Mouse (Mus musculus): ENCODE measurements around the gene Stk32c.
A peak's percentile ranks its signal among the peaks of the same experiment; 100 is the strongest.

Stk32c gene

DNA sequence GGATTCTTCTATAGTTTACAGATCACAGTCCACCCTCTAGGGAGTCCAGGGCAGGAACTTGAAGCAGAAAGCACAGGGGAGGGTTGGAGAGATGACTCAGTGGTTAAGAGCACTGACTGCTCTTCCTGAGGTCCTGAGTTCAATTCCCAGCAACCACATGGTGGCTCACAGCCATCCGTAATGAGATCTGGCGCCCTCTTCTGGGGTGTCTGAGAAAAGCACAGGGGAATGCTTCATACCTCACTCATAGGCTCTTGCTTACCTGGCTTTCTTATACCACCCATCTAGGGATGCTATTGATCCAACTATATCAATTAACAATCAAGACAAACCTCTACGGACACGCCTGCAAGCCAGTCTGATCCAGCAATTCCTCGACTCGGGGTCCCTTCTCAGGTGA is 21.5 kb downstream of the Stk32c start:
- DNase-seq: peak; percentile 16

DNA sequence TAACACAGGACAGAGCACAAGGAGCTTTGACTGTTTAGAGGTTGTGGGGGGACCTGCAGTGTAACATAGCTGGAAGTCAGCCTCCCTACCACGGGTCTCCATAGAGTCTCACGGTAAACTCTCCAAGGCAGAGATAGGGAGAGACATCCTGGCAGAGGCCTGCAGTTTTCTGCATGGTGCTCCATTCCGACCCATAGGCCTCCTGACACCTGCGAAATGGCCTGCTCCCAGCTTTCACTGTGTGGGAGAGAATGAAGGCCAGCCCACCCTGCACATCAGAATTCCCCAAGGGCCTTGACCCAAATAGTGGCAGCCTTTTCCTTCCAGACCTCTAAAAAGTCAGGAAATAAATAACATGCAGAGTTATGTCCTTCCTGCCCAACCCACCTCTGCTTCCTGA is 22.5 kb downstream of the Stk32c start:
- no peak for DNase-seq

DNA sequence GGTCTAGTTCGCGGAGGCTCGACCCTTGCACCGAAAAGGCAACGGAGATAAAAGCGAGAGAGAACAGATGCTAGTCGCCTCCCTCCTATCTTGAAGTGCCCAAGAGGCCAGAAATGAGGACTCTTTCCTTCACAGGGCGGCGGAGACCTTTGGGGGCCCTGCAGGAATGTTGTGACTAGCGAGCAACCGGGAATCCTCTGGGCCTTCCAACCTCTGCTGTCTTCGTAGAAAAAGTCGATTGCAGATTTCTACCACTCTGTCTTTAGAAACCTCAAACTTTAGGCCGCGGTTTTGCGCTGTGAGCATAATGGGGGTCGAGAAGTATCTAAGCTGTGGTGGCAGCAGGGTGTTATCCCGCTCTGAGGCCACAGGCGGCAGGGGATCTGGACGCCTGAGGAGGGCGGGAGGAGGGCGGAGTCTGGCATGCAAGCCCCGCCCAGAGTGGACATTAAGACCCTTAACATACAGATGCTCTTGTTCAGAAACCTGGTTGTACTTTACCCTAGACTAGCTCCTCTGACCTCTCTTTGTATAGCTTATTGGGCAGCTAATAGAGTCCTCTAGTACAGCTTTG is 24.4 kb downstream of the Stk32c start:
- DNase-seq: no peak

DNA sequence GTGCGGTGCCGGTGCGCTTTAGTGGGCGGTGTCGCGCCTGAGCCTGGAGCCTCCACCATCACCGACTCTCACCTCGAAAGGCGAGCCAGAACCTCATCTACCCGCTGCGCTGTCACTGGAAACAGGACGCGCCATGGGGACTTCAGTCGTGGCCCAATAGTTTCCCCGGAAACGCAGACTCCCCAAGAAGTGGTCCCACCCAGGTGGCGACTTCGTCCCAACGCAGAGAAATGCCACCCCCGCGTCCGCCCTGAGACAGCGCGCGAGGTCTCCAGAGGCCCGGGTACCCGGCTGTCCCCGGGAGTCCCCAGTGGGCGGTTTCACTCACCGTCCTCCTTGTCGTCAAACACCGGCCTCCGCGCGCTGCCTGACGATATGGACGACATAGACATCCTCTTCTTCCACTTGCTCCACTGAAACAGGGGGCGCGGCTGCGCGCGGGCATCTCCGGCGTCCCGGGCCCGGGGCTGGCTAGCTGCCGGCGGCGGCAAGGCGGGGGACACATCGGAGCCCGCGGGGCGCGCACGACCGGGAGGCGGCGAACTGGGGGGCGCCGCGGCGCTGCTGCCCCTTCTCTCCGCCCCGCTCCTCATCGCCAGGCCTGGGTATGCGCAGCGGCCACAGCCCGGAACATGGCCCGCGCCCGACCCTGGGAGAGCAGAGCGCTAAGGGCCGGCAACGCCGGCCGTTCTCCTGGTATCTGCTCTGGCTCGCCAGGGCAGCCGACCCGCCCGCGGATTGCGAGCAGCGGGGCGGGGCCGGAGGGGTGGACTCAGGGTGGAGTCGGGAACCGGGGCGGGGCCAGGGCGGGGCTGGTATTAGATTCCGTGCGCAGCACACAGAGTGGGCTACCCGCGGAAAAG is 25.1 kb downstream of the Stk32c start:
- peak; percentile 12 for DNase-seq

DNA sequence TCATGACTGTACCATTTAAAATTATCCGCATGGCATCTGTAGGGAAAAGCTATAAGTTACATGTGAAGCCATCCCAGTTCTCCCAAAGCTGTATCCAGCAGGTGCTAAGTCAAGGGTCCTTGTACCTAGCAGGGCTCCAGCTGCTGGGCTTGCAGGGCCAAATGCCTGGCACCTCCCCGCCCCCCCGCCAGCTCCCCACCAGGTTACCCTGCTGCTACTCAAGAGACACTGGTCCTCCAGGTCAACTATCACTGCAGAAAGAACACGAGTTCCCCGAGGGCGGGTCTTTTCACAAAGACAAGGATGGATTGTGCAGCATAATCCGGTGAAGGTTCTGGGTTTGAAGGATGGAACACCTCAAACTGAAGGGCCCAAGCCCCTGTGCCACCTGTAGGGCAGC is 25.8 kb downstream of the Stk32c start:
- DNase-seq: no peak

DNA sequence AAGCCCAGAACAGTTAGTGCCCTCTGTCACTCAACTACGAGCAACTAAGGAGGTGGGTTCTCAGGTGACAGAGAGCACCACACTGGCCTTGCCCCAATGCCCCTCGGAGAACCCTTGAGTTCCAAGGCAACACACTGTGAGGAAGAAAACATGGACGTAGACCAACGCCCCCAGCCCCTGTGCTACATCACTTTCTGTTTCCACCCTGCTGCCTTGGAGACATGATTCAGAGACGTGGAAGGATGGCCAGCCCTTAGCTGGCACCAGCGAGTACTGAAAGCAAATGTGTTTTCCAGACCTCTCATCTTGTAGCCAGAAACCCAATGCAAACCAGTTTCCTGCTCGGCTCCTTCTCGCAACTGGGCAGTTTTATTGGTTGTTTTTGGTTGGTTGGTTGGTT is 26.7 kb downstream of the Stk32c start:
- DNase-seq: no peak

DNA sequence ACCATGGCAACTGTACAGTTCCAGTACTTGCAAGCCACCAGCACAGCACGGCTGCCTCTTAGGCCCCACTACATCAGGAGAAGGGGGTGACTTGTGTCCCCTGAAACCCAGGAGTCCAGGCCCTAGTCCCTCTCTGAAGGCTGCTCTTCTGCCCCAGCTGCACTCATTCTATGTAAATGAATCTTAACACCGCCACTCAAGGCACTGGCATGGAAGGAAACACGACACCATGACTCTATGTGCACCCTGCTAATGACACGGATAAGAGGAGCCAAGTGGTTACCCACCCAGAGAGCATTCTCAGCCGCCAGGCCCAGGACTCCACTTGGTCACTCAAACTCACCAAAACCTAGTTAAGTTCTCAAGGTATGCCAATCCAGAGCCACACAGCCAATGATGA is 27.1 kb downstream of the Stk32c start:
- DNase-seq: no peak

DNA sequence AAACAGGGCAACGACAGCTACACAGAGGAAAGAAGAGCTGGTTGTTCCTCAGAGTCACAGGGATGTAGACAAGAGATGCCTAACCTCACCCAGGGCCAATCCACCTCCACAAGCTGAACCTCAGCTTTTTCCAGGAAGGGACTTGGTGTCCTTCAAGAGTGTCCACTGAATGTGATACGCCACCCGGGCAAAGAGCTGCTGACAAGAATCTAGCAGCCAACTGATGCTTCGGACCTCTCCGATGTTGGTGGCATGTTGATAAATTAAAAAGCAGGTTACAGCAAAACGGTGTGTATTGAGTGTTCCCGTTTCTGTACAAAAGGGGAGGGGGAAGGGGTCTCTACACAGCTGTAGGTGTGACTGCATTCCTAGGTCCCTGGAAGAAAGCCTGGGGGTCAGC is 28.3 kb downstream of the Stk32c start:
- no peak for DNase-seq

DNA sequence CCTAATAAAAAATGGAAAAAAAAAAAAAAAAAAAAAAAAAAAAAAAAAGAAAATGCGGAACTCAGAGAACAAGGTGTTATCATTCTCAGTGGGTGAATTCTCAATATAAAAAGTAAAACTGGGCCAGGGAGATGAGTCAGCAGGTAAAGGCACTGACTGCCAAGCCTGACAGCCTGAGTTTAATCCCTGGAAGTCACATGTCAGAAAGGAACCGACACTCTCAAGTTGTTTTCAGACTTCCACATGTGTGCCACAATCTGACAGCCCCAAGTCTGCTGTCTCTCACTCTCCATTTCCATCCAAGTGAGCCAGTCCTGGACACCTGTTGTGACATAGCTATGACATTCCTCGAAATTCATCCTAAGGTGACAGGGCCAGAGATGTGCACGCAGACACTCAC is 28.7 kb downstream of the Stk32c start:
- no peak for DNase-seq

DNA sequence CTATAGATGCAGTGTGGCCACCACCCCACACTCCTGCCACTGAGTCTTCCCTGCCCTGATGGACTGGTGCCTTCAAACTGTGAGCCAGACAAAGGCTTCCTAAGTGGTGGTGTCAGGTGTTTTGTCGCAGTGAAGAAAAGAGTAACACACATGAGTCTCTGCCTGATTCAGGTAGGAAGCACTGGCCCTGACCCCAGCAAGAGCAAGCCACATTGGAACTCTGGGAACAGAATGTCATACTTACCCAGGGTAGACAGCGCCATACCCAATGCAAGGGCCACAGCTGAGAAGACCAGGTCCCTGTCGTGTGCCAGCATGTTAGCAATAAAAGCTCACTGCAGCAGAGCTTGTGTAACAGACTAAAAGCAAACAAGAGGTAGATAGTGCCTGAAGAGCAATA is 33.0 kb downstream of the Stk32c start:
- DNase-seq: no peak

DNA sequence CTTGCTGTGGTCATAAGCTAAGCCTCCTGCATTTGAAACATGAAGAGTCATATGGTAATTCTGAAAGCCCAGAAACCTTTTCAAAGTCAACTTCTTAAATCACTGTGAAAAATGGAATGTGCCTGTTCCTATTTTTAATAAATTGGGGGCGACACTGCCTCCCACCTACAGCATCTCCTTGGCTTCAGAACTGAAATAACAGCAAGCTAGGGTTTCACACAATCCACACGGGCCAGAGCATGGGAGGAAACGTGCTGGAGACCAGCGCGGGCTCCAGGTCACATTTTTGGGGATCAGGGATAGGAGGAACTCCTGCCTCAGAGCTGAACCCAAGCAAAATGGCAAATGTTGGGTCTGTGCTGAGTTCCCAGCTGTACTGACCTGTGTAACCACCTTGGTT is 33.8 kb downstream of the Stk32c start:
- DNase-seq: no peak

DNA sequence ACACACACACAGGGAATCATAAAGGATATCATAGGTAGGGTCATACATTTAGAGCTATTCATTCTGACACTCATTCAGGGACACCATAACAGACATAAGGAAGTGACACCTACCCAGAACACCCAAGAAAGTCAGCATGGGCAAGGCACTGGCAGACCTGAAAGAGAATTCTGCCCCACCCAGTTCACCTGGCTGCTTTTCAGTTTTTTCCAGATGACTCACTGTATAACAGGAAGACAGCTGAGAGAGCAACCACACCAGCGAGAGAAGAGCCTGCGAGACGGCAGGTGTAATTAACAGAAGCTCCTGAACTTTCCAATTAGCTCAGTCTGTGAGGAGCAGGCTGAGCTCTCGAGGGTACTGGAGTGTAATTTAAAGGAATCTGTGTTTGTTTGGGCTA is 44.0 kb downstream of the Stk32c start:
- DNase-seq: no peak

DNA sequence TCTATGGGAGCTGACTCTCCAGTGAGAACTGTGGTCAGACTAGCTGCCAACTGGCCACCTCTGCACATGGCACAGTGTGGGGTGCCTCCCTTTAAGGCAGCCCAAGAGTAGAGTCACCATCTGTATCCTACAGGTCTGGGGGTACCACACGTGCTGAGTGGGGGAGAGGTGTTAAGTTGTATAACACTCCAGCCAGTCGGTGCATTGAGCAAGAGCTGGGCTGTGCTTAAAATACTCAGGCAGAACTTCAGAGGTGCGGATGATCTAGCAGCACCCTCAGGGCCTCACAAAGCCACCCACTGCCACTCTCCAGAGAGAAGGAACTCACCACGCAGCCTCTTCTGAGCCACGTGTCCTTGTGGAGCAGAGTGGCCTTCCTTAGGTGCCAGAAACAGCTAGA is 48.7 kb downstream of the Stk32c start:
- no peak for DNase-seq

DNA sequence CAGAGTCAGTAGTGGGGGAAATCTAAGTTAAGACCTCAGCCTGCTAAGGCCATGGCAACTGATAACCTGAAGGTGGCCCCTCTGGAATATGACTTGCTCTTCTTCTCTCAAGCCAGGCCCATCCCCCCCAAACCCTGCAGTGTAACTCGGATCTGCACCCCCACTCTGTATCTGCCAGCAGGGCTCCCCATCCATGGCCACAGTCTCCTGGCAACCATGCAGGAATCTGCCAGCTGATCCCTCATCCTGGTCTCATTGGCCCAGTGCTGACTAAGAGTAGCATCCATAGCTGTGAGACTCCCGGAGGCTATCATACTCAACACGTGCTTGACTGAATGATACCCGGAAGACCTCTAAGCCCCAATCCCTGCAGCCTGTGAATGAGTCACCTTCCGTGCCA is 54.2 kb downstream of the Stk32c start:
- DNase-seq: no peak

DNA sequence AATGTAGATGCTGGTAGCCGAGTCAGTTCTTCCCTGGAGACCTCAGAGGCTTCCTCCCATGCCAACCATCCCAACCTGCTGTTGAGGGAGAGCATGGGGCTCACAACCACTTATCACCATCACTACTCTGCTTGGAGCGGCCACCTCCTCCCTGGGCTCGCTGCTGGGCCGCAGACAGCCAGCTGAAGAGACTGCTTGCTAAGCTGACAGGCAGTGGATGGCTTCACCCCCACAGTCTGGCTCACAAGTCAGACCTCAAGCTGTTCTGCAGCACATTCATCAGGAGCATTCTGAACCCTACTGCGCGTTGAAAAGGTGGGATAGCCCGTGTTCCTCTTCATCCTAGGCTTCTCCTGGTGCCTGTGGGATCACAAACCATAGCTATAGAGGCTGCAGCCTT is 54.6 kb downstream of the Stk32c start:
- DNase-seq: no peak

DNA sequence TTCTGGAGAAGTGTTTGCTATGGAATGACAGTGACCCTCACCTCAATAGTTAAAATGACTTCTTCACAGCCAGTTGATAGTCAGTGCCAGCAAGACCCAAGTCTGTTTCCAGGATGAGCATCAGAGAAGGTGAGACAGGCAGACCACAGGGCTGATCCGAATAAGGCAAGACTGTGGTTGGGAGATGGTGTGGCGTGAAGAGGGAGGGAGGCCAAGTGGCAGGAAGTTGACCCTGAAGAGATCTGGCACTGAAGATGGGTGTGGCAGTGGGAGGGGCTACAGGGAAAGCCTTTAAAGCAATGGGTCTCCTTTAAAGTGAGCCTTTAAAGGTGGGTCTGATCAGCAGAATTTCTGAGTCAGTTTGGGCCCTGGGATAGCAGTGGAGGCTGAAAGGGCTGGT is 55.6 kb downstream of the Stk32c start:
- no peak for DNase-seq

DNA sequence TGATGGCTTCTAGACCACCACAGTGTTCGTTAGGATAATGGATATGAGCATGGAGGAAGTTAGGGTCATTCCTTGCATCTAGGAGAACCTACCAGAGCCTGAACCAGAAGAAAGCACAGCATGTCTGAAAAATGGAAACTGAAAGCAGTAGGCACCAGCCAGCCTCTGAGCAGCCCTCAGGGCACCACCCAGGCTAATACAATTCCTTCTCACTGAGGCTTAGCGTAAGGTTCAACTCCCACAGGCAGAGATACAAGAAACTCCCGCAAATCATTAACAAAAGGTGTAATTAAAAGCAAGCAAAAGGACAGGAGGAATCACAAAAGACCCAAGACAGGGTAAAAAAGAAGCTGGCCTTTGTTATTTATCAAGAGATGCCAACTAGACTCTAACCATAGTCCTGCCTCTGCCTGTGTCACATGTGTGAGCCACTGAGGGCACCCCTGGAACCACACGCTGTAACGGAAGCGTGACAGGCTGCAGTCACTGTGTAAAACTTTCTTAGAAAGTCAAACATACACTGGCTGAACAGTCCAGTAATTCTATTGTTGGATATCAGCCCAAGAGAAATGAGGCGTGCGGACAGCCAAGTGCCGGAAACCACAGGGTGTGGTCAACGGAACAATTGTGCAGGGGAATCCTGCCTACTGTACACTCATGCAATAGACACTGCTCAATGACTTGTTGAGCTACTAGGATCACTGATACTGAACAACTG is 56.6 kb downstream of the Stk32c start:
- no peak for DNase-seq

DNA sequence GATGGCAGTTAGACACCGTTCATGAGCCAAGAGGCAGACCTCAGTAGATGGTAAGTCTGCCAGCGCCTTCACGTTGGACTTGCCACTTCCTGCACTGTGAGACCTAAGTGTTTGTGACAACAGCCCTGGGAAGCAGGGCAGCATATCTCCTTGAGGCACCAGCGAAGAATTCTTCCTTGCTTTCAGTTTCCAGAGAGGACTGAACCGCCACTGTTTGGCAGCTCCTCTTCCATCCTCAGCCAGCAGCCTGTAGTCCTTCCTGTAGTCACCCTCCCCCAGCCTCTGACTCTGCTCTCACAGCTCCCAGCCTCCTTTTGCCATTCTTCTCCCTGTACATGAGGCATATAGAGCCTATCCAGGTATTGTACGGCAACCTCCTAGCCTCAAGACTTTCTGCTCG is 60.2 kb downstream of the Stk32c start:
- no peak for DNase-seq

DNA sequence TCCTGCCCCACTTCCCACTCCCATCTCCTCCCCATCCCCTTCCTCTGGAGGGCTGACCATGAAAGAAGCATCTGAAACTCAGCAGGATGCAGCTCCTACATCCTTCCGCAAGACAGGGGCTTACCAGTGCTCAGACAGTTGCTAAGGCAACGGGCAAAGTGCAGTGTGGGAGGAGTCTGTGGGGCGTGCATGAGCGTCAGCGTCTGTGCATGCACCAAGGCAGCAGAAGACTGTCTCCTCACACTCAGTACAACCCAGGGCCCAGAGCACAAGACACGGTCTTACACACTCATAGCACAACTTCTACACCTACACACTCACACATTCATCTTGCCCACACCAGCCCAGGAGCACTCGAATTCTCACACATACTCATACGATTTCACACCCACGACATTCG is 62.0 kb downstream of the Stk32c start:
- peak; percentile 9 for DNase-seq

DNA sequence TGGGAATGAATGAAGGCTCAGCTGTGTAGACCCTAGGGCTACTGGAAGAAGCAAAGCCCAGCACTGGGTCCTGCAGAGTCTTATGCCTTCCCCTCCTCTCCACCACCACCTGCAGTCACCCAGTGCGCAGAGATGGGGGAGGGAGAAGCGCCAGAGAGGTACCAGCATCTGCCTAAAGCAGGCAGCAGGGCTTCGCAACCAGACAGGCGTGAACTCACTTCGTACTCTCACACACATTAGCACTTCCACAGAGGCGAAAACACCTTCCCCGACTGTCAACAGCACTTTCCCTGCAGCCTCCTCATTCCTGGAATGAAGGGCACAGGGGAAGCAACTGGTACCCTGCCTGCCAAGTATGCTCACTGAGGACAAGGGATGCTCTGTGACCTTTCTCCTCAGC is 63.7 kb downstream of the Stk32c start:
- no peak for DNase-seq

DNA sequence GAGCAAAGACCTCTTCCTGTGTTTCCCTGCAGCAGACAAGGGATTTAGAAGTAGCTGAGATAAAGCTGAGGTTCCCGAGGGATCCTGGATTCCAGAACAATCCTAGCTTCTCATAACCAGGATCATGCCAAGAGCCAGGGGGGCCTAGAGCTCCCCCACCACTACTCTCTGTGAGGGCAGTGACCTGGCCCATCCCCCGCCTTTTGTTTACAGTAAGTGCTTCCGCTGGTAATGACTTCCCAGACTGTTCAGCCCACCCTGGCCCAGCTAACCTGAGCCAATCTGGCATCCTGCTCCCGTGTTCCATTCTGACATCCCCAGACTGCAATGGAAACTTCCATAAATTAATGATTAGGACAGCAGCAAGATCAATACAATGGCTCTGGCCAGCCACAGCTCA is 65.7 kb downstream of the Stk32c start:
- no peak for DNase-seq

DNA sequence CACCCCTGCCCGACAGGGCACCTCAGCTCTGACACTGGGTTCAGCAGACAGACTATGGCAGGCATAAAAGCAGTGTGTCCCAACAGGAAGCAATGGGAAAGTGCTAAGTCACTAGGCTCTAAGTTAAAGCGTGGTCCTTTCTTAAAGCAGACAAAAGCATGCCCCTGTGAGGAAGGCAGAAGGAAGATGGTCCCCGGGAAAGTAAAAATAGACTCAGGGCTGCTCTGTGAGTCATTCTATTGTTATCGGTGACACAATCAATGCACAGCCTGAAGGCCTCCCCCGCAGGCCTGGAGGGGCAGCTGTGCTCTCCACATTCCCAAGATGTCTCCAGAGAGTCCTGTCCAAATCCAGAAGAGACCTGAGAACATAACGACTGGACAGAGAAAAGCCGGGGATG is 67.2 kb downstream of the Stk32c start:
- DNase-seq: no peak

DNA sequence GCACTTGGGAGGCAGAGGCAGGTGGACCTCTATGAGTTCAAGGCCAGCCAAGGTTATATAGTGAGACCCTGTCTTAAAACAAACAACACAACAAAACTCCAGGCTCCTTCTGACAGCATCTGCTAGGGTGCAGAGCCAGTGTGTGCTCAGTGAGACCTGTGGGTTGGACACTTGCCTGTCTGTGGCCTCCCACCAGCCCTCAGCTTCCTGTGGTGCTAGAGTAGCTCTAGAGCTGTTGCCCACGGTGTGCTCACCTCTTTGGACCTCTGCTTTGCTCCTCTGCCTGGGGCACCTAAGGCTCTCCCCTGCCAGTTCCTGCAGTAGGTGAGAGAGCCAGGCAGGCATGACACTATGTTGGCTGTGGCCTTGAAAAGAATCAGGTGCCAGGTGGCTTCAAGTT is 69.3 kb downstream of the Stk32c start:
- no peak for DNase-seq

DNA sequence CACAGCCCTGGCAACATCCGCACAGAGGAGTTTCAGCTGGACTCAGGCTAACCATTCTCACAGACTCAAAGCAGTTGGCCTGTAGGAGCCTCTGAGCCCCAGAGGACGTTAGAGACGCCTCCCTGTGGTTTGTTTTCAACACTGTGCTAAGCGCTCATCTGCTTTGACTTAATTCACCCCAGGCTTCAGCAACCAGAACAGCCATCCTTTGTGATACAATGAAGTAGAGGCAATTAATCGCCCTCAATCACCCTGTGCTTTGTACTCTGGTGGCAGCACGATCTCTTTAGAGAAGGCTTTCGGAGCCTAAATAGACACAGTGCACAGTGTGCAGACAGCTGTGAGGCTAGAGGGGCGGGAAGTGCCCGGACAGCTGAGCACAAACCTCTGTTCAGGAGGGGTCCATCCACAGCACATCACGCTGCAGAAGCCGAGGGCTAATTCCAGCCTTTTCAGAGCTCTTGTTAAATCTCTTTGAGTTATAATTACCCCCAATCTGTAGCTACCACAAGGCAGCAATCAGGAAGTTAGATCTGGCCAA is 73.1 kb downstream of the Stk32c start:
- DNase-seq: no peak

Measured in thymus, postnatal 25 days (tissue).